Mouse (Mus musculus): Measurements from ENCODE around the gene Cubn.

Gene Cubn

GRCm38 (mm10) chr2:13480744-13481143, 10.9 kb downstream of the Cubn start:
- DNase-seq: no peak

- DNase-seq: no peak
These were observed 12.4 kb downstream of the Cubn start for GRCm38 (mm10) chr2:13479165-13479564.

GRCm38 (mm10) chr2:13470108-13470507, 21.5 kb downstream of the Cubn start:
- no peak for DNase-seq

DNA sequence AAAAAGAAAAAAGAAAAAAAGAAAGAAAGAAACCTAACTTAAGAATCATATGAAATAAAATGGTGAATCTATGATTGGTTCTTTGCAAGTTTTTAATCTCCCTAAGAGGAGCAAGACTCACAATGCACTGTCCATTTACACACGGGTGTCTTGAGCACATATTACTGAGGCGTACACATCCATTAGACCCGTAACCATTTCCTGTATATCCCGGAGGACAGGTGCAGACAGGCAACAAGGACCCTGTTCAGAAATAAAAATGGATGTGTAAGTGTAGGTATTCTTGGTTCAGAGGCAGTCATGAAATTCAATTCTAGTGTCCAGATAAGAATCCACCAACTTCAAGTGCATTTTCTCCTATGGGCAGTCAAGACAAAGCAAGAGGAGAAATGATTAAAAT, 22.0 kb downstream of the Cubn start:
- DNase-seq: no peak

GRCm38 (mm10) chr2:13466685-13467084, 24.9 kb downstream of the Cubn start:
- DNase-seq: no peak

GRCm38 (mm10) chr2:13458088-13458487, 33.5 kb downstream of the Cubn start:
- no peak for DNase-seq

DNA sequence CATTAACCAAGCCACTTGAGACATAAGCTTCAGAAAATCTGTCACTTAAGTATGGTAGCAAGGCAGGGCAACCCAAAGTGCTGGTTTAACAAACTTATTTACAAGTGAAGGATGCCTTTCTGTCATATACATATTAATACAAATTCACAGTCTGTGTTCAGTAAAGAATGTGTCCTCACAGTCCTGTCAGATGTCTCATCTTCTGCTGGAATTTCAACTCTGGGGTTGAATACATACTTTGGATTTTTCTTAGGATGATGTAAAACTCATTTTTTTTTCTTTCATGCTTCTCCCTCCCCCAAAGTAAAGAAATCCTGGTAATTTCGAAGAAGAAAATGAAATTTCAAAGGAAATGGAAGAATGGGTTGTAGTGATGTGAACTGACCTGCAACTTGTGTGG, 34.8 kb downstream of the Cubn start:
- no peak for DNase-seq

GRCm38 (mm10) chr2:13451495-13452491, 39.8 kb downstream of the Cubn start:
- DNase-seq: no peak

- no peak for DNase-seq
These were observed 40.7 kb downstream of the Cubn start for GRCm38 (mm10) chr2:13450895-13451294.

GRCm38 (mm10) chr2:13450470-13450869, 41.1 kb downstream of the Cubn start:
- no peak for DNase-seq

GRCm38 (mm10) chr2:13445156-13445555, 46.5 kb downstream of the Cubn start:
- no peak for DNase-seq

GRCm38 (mm10) chr2:13438983-13439382, 52.6 kb downstream of the Cubn start:
- no peak for DNase-seq

DNA sequence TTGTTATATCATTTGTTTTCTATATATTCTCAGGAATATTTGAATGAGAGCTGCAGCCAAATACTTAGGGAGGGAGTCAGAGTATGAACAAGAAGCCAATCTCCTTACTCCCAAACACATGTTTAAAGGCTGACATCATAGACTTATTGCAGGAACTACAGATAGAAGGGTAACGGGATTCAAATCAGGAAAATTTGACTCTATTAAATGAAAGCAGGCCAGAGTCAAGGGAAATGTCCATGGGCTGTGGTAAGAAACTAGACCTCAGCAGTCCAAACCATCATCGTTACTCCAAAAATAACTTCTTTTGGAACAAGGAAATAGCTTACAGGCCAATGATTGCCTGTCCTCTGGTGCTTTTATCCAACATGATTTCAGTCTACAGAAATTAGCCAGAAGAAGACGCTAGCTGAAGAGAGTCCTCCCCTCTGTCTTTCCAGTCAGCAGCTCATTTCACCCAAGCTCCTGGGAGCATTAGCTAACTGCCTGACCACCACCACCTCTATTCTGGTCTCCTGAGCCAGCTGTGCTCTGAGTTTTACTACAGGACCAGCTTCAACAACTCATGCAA, 53.3 kb downstream of the Cubn start:
- no peak for DNase-seq

- no peak for DNase-seq
These were observed 59.6 kb downstream of the Cubn start for GRCm38 (mm10) chr2:13432002-13432401.

- no peak for DNase-seq
These were observed 69.4 kb downstream of the Cubn start for GRCm38 (mm10) chr2:13421974-13422760.

DNA sequence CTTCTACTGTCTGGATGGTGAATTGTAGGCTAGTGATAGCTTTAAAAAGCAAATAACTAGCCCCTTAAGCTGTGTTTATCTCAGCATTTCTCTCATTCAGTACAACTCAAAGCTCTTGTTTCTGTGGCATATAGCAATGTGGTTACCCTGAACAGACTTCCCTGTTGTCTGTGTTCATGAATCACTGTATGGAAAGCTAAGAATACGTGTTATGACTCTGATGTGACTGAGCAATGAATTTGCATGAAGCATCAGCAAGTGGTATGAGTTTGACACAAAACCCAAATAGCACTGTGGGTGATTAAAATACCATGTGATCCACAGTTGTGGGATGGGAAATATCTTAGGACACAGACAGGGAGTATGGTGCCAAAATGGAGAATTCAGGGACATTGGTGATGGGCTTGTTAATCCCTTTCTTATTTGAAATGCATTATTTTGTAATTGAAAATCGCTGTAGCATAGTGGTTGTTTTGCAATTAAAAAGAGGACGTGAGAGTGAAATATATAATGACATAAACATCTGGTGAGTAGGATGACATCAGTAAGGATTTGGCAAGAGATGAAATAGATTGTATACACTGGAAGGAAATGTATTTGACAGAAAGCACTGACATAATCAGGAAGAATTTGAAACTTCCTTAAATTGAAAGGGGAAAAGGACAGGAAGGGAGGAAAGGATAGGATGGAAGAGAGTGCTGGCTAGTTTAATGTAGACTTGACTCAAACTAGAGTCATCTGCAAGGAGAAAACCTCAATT, 74.7 kb downstream of the Cubn start:
- DNase-seq: no peak

DNA sequence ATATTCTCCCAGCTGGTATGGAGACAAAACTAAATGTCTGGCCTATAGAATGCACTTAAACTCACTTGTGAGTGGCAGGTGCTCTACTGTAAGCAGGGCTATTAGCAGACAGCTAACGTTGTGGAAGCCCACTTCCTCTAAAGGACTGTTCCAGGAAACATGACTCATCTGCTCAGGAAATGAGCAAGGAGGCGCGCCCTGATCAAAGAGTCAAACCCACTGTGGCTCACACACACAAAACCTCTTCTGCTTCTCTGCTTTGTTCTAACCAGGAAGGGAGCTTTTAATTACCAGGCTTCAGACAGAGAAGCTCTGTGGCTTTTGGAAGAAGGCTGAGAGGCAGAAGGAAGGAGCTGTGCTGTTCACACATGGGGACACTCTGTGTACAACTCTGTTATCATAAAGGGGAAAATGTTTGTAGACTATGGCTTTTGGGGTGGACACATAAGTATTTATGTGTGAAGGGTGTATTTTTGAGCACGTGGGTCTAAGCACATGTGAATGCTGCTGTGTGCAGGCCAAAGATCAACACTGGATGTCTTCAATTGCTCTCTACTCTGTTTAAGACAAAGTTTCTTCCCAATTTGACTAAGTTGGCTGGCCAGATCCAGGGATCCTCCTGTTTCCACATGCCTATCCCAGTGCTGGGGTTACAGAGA, 78.0 kb downstream of the Cubn start:
- DNase-seq: peak; percentile 46

DNA sequence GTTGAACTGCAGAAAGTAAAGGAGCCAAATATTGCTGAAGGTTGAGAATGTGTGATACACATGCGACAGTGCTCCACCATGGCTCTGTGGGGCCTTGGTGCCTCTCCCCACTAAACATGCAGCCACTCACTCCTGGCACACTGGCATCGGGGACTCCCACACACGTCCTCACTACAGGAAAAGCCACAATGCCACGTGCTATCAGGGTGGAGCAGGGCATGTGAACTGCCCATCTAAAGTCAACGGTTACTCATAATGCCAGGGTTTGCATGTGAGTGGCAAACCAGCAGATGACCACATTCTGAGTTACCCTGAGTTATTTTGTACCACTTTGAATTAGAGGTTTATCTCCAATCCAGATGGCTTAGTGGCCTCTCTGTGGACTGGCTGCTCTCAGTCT, 81.0 kb downstream of the Cubn start:
- DNase-seq: no peak

DNA sequence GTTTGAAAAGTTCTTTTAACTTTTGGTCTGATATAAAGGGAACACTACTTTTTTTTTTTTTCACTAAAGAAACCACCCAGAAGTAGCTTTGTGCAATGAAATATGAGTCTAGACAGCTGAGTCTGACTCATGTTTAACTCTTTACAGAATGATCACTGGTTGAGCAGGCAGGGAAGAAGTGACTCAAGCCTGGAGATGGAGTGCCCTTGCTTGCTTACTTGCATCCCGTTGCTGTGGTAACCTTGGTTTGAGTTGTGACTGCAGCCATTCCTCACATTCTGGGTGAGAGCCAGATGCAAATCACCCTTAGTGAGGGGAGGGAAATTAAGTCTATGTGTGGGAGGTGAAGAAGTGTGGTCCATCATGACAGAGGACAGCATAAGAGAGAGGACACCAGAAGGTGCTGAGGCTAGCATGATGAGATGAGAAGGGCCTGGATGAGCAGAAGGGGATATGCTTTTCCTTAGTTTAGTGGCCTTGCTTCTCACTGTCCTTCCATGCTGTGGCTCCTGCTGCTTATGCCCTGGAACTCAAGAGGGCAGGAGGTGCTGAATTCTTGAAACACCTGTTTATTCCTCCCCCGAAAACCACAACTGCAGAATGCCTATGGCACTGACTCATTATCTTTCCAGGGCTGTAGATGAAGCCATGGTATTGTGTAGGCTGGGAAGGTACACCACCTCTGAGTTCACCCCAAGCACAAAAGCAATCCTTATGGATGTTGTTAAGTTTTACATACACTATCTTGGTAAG, 81.7 kb downstream of the Cubn start:
- DNase-seq: no peak

GRCm38 (mm10) chr2:13408333-13408732, 83.3 kb downstream of the Cubn start:
- no peak for DNase-seq

- no peak for DNase-seq
These were observed 83.9 kb downstream of the Cubn start for GRCm38 (mm10) chr2:13407698-13408097.
